Mouse (Mus musculus): ENCODE measurements around the gene Phactr2. TPM values are rescaled to one million over a fixed set of nuclear protein-coding genes. Genes with fewer than 3 reads are reported as not detected.
A peak's percentile ranks its signal among the peaks of the same experiment; 100 is the strongest.
"Not testable (repeated sequence)": the region's sequence is repeated elsewhere in the genome, so short reads cannot be mapped to it uniquely, and the experiment has no call there.

The Phactr2 gene
- polyA plus RNA-seq, 1 experiment = 16.0 TPM

DNA sequence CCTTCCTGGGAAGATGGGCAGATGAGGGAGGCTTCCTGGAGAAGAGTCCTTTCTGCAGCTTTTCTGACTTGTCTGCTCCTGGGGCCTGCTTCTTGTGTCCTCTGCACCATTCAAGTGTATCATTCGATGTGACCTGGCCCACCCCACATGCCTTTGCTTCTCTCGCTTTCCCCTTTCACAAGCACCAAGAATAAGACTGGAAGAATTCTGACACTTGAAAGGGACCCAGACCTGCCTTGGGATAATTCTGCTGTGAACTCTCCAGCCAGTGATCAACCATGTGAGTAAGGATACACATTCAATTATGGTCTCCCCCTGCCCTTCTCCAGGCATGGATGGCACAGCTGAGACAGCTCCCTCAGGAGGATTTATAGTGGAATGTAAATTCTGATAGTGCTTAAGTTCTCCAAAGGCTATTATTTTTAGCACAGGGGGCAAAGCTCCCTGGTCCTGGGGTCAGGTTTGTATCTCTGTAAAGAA, 241.0 kb downstream of the Phactr2 start:
- DNase-seq (ENCODE audit: extremely low spot score in 1 of 2, low spot score in 1 of 2) = no peak

DNA sequence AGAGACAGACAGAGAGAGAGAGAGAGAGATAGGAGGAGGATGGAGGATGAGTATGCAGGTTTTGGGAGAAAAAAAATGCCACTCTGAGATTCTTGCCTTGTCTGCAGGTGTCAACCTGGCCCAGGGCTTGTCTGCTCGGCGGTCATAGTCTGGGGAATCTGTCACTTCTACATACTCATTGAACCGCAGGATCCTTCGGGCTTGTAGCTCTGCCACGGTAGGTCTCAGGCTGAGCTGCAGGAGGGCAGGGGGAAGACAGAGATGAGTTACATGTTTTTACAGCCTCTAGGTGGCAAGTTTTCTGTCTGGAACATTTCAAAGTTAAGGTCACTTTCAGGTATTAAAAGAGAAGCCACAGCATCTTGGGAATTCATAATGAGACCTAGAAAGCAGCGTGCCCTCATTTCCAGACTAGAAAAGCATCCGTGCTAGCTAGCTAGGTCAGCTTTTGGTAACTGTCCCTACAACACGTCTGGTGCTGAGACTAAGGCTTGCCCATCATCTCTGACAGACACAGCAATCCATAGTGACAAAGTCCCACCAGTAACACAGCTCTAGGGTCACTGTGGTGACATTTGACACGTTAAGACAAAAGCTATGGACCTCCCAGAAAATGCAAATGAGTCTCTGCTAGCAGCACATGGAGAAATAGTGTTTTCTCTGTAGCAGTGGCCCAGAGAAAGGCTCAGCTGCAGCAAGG, 241.6 kb downstream of the Phactr2 start:
- DNase-seq (ENCODE audit: extremely low spot score in 1 of 2, low spot score in 1 of 2) = no peak

DNA sequence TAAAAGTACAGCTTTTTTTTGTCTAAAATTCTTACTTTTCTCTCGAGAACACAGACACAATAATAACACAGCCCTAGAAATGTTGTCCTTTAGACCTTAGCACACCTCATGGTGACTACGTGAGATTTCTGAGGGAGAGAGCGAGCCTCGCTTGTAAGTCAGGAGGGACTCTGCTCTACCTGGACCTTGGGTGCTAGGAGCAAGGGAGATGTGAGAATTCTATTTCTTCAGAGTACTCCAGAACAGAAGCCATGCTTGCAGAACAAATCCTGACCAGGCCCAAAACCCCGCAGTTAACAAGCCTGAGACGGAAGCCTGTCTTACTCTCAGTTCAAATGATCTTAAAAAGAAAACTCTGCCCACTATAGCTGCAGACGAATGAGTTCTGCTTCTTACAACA, 243.5 kb downstream of the Phactr2 start:
- DNase-seq (ENCODE audit: extremely low spot score in 1 of 2, low spot score in 1 of 2) = no peak

DNA sequence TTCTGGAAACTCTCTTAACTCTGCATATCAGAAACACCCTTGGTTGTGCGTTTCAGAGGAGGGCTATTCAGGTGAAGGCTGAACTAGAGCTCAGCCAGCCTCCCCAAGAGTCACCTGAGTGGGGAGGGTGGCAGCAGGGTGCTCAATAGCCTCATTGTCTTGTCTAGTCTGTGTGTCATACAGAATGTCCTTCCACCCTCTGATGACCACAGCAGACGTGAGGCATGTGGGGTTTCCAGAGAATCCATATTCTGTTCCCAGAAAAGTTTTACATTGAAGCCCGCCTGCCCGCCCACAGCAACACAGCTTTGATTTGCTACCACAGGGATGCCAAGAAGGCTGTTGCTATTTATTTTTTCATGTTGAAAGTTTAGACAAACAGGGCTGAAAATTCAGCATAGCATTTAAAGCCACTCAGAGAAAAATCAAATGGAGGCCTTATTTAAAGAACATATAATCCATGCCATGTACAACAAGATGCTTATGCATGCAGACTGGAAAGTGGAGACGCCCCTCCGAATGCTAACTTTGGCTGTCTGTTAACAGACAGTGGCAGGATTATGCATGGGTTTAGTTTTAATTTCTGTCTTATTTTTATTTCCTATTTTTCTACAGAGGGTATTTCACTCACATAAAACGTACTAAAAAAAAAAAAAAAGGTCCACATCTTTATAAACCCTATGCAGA, 248.7 kb downstream of the Phactr2 start:
- no peak for DNase-seq (ENCODE audit: extremely low spot score in 1 of 2, low spot score in 1 of 2)

DNA sequence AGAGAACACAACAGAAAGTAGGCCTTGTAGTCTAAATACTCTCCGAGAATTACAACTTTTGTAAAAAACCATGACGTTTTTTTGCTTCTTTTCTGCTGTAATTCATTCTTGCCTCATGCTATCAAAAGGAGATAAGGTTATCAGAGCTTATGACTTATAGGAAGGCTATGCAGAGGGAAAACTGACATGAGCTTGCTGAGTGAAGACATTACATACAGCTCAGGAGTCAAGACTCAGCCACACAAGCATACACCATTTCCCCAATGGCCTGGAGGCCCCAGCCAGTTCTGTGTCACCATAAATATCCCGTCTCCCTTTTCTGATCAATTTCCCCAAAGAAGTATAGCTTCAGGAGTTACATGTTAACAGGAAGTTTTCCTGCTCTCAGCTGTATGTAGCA, 252.1 kb downstream of the Phactr2 start:
- no peak for DNase-seq (ENCODE audit: extremely low spot score in 1 of 2, low spot score in 1 of 2)

DNA sequence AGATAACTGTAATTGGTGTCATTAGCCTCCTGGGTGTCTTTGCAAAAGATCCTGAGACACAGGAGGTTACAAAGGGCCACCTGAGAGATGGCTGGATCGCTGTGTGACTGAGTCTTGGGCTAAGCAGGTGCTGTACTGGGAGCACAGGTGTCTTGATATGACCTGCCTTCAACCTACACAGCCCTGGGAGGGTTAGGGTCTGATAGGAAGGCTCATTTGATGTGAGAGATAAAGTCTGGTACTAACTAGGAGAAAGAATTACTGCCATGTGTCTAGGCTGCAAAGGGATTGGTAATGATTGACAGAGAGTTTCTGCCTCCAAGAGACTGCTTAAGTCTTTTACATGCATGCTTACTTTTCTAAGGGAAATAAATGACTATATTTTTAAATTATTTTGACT, 254.2 kb downstream of the Phactr2 start:
- DNase-seq (ENCODE audit: extremely low spot score in 1 of 2, low spot score in 1 of 2) = no peak

DNA sequence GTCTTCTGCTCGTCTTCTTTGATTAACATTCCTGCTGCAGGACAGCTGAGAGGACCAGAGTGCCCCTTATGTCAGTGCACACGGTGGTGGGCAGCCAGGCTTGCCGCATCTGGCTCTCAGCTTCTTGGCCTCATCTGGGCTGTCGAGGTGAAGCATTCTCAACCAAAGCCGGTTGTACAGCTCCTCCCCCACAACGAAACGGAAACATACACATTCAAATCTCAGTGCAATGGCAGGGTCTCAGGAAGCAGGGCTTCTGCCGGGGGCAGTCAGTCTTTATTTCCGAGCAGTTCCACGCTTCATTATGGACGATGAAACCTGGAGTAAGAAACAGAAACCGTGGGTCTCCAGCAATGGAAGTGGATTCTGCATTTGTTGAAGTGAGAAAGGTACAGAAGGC, 260.3 kb downstream of the Phactr2 start:
- no peak for DNase-seq (ENCODE audit: extremely low spot score in 1 of 2, low spot score in 1 of 2)

DNA sequence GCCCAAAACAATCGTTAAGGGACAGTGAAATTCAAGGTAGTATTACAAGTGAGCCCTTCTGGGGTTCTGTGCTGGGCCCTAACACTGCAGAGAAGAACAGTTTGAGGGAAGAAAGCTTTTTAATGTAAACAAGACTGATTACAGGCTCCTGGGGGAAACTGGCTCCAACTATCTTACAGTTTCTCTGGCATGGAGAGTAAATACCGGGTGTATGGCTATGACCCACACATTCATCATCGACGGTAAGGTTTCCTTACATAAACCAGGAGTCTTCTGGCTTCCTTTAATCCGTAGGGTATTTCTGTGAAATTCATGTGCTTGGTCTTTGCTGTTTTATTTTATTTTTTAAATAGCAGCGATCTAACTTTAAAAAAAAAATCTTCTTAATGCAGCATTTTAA, 261.4 kb downstream of the Phactr2 start:
- no peak for DNase-seq (ENCODE audit: extremely low spot score in 1 of 2, low spot score in 1 of 2)

DNA sequence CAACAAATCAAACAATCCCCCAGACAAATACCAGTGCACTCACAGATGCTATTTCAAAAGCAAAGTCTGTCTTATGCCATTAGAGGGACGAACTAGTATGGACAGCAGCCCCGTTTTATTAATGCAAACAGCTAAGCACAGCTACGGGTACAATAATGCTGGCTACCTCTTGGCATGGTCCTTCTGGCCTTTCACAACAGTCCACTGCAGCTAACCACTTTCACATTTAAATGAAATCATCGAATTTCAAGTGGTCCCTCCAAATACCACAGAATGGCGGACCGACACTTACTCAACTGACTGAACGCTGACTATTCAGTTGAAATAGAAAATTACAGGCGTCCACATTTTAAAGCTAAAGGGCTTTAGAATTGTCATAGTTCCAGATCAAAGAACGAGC, 261.9 kb downstream of the Phactr2 start:
- no peak for DNase-seq (ENCODE audit: extremely low spot score in 1 of 2, low spot score in 1 of 2)

DNA sequence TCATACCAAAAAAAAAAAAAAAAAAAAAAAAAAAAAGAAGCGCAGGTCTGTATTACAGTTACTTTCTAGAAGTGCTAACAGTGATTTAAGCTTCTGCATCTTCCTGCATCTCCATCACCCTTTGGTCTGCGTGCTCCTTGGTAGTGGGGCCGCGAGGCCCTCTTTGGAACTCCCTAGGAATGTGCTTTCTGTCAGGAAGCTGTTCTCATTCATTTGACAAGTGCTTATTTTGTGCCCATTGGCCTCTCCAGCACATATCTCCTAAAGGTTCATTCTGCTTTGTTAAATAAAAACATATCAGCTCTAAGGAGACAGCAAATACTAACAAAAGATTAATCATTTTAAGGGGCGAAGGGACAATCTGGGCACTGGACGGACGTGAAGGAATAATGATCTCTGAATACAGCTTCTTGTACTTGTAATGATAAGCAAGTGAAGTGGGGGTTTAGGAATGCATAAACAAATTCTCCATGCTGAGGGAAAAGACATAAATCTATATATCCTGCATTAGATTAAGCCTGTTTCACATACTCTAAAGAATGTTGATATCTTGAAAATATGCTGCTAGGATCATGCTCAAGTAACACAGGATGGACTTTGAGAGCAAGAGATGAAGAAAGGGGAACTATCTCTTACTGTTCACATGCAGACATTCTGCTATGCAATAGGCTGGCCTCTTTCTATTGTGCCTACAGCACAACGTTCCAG, 264.1 kb downstream of the Phactr2 start:
- no peak for DNase-seq (ENCODE audit: extremely low spot score in 1 of 2, low spot score in 1 of 2)

DNA sequence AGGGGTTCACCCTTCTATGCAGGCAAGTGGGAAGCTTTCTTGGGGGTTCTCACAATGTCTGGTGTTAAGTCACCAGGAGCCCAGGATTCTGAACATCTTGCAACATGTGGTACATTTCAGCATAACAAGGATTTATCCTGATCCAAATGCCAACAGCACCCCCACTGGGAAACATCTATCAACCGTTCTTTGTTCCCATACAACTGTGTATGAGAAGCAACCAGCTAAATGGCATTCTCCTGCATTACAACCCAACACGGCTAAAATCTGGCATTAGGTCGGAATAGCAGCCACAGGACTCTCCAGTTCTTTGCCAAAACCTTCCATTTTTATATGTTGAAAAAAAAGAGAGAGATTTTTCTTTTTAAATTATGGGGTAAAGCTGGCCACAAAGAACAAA, 264.7 kb downstream of the Phactr2 start:
- DNase-seq (ENCODE audit: extremely low spot score in 1 of 2, low spot score in 1 of 2) = no peak

DNA sequence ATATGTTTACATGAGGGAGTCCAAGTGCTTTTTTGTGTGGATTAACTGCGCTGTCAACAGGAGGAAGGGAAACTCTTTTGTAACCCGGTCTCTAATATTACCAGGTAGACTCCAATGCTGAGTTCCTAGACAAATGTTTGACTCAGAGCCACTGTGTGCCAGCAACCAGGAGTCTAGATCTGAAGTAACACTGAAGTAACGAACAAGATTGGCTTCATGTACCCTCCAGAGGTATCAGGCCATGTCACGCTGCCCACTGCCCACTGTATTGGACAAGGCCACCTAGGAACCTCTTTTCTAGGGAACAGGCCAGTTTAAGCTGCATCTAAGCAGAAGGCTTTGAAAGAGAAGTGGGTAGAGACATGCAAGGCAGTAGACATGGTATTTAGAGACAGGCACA, 265.2 kb downstream of the Phactr2 start:
- DNase-seq (ENCODE audit: extremely low spot score in 1 of 2, low spot score in 1 of 2) = no peak

DNA sequence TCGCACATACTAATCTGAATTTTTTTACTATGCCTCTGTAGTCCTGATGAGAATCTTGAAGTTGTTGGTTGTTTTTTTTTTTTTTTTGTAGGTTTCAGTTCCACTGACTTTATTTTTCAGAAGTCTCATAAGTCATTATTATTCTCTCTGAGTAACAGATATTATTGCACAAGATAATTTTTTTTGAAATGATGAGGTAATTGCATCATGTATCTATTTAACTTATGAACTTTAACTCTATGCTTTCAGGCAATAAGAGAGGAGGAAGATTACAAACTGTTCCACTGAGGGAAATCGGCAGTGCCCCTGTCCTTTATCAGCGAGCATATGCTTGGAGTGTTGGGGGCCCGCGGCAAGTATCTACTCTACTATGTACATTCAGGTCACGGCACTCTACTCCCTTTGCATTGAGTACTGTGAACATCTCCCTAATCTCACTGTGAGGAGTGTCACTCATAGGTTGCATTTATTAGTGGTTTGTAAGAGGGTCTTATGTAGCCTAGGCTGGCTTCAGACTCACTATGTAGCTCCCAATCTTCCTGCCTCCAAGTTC, 272.4 kb downstream of the Phactr2 start:
- DNase-seq (ENCODE audit: extremely low spot score in 1 of 2, low spot score in 1 of 2) = no peak

DNA sequence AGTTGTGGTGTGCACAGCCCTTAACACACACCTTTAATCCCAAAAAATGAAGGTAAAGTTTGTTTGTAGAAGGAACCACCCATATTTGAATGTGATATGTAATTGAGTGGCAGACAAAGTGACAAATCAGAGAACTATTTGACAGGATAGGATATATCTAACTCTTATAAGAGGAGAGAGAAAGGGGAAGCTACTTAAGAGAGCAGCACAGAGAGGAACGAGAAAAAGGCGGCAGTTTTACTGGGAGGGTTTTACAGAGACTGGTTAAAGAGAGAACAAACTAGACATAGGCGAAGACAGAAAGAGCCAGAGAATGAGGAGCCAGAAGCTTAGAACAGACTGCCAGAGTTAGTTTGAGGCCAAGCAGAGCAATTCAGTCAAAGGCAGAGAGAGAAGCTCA, 273.4 kb downstream of the Phactr2 start:
- DNase-seq (ENCODE audit: extremely low spot score in 1 of 2, low spot score in 1 of 2) = no peak

DNA sequence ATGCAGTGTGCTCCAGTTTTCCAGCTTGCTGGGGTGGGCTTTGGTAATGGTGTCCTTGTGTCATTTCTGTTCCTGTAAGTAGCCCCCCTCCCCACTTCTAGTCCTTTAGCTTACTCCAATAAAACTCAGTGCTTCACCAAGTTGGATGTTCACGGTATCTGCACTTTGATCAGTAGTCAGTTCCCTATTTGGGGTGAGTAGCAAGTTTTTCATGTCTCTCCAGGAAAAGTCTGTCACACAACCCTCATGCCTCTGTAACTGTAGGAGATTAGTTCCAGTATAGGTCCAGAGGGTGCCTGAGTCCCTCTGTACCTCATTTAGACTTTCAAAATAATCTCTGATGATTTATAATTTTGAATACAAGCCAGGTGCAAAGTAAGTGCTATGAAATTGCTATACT, 275.0 kb downstream of the Phactr2 start:
- no peak for DNase-seq (ENCODE audit: extremely low spot score in 1 of 2, low spot score in 1 of 2)

DNA sequence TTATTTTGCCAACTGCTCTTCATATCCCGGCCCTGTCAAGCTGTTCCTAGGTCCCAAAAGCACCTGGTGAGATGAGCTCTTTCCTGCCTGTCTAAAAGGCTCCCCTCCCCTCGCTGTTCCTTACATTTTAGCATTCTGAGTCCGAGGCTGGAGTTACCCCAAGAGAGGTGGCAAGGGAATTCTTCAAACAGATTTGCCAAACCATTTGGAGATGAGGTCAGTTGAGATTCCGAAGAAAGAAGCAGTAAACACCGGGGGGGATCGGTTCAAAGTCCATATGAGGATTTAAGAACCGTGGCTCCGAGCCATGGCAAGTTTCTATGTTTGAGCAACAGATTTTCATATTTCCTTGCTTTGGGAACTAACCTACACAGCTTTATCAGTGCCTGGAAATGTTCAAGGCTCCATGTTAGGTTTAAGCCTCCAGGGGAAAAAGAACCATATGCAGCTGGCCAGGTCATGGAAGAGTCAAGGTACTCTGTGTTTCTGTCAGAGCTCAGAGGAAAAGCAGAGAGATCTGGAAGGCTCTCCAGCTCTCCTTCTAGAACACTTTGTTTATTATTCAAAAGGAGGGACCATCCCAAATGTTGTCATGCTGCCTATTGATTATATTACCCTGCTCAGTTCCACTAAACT, 277.2 kb downstream of the Phactr2 start:
- DNase-seq (ENCODE audit: extremely low spot score in 1 of 2, low spot score in 1 of 2) = no peak

DNA sequence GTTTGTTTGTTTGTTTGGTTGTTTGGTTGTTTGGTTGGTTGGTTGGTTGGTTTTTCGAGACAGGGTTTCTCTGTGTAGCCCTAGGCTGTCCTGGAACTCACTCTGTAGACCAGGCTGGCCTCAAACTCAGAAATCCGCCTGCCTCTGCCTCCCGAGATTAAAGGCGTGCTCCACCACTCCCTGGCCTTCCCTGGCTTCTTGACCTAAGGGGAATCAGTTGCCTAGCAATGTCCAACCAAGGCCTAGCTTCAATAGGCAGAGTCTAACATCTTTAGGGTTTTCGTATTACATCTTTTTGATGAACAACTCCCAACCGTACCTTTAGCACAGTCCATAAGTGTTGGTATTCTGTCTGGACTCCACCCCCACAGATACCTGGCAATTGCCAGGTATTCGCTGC, 280.7 kb downstream of the Phactr2 start:
- not testable (repeated sequence) for DNase-seq (ENCODE audit: extremely low spot score in 1 of 2, low spot score in 1 of 2)

DNA sequence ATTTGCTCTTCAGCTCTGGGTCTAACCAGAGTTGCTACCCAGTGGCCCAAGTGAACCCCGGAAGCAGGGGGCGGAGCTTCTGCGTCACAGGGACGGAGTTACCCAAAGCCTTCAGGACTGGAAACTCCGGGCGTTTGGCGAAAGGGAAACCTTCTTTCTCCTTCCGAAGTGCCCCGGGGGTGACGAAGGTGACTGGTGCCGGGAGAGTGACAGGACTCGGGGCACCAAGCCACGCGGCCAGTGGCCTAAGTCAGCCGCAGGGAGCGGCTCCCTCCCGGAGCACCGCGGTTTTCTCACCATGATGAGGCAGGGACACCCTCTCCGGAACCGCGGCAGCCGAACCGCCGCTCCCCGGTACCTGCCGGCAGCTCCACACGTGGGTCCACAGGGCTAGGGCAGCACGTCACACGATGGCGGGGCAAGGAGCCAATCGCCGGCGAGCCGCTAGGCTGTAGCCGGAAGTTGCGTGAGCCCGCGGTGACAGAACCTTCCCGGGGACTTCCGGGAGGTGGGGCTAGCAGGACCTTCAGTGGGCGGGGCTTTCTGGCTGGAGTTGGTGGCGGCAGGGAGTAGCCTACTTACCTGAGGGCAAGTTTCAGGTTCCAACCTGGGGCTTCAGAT, 281.4 kb downstream of the Phactr2 start, which contains the start of gene Ltv1:
Ltv1 (minus strand) TSS at position 438 of the 621 bp plus-strand sequence.
- peak; percentile 90 to 97 for DNase-seq (ENCODE audit: extremely low spot score in 1 of 2, low spot score in 1 of 2)

DNA sequence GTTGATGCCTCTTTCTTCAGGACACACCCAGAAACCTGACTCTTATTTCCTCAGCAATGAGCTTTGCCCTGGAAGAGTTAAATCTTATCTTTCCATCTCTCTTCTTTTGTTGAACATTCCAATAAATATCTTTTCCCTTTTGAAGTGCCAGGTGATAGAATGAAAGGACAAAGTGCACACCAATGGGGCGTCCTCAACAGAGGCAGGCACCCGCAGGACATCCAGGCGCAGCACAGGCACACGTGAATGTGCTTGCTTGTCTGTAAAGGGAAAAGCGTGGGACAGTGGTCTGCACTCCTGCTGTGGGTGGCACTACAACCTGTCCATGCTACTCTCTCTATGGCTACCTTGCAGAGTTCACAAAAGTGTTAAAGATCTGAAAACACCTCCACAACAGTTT, 284.3 kb downstream of the Phactr2 start:
- no peak for DNase-seq (ENCODE audit: extremely low spot score in 1 of 2, low spot score in 1 of 2)

DNA sequence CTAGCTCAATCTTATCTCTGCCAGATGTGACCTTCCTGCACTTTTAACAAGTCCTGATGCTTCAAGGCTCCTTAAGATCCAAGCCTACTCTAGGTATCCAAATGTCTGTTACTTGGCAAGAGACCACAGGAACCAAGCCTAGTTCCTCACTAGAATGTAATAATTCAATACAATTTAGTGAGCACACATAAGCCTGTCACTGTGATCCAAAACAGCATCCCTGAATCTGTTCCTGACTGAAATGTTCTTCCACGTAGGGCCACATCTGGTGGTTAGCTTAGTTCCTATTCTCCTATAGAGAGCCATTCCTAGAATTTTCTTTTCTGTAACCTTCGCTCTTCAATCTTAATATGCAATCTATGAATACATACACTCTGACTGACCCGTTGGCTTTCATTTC, 287.5 kb downstream of the Phactr2 start:
- no peak for DNase-seq (ENCODE audit: extremely low spot score in 1 of 2, low spot score in 1 of 2)

Data from frontal cortex, adult 2 months (tissue).